Mouse (Mus musculus) mature B cell (primary cell): ENCODE results near the gene Psmd11.
"Not testable (repeated sequence)": the region's sequence is repeated elsewhere in the genome, so short reads cannot be mapped to it uniquely, and the experiment has no call there.

ENCODE experiments used
- in situ Hi-C: fragments of 300-500 bp; cut with MboI; formaldehyde crosslinking; loops from 2 replicates; pipeline ENCODE4 v1.14.3; 2019

Gene Psmd11

DNA sequence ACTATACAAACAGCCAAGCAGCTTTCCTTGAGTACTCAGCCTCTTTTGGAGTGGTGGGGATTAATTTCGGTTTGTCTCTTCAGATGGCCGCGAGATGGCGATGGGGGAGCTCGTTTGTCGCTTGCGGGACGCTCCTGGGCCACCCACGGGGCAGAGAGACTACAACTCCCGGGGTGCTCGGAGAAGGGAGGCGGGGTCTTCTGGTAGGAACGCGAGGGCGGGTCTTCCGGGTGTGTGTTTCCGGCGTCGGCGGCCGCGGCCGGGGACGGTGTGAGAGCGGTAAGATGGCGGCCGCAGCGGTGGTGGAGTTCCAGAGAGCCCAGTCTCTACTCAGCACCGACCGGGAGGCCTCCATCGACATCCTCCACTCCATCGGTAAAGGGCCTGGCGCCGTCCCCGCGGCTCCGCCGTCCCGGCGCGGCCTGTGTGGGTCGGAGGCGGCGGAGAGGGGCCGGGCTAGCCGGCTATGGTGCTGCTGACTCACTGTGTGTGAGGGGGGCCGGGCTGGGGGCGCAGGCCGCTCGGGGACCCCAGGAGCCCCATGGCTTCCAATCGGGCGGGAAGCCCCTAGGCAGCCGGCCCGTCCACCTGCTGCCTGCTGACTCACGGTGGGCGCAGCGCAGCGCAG is at the start of gene Psmd11:
Psmd11 (plus strand) TSS at position 235 of the 628 bp plus-strand sequence.
- in situ Hi-C loops: loop anchor here (25.0 kb wide), 1 partner anchor 359 kb away; the partner anchor contains the start of gene Myo1d

DNA sequence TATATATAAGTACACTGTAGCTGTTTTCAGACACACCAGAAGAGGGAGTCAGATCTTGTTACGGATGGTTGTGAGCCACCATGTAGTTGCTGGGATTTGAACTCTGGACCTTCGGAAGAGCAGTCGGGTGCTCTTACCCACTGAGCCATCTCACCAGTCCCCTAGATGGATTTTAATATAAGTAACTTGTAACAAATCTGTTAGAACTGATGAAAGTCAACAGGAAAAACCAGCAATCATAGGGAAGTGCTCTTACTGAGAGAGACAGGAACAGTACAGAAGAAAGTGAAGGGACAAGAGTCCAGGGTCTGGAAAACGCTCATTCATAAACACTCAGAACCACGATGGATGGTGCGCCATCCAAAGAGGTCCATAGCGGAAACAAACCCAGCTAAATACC is 49.2 kb upstream of the Psmd11 start:
- in situ Hi-C loops: not testable (repeated sequence)

DNA sequence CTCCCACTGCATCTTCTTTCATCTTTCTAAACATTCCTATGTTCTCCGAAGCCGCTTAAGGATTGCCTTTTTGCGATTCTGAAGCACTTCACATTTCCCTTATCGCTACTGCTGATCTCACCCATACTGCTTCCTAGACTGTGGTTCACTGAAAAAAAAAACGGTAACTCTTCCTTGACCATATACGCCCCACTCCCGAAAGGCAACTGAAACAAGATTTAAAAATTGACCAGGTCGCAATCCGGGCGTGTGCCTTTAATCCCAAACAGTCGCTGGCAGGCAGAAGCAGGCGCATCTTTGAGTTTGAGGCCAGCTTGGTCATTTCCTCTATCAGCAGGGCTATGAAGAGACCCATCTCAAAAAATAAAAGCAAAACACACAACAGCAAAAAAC is 45.8 kb upstream of the Psmd11 start:
- in situ Hi-C loops: no loop called here

DNA sequence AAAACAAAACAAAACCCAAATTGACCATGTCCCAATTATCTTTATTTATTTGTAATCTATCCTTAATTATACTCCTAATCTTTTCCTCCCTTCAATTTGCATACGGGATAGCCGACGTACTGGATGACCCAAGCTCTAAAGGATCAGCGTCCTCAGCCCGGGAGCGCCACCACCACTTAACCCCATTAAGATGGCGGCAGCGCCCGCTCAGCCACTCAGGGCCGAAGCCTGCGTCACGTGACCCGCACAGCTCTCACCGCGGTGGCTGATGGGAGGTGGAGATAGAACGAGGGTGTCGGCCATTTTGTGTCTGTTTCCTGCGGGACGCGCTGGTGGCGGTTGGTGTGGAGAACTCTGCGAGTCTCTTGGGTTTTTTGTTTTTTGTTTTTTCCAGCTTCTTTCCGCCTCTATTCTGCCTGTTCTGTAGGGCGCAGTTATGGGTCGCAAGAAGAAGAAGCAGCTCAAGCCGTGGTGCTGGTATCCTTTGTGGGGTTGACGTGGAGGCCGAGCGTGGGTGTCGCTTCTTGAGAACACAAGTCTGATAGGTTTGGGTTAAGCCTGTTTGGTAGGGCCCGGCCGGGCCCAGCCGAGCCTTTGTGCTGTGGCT is 45.3 kb upstream of the Psmd11 start, which contains the start of gene Zfp207:
Zfp207 (plus strand) TSS at position 261 of the 607 bp plus-strand sequence.
- in situ Hi-C loops: no loop called here

DNA sequence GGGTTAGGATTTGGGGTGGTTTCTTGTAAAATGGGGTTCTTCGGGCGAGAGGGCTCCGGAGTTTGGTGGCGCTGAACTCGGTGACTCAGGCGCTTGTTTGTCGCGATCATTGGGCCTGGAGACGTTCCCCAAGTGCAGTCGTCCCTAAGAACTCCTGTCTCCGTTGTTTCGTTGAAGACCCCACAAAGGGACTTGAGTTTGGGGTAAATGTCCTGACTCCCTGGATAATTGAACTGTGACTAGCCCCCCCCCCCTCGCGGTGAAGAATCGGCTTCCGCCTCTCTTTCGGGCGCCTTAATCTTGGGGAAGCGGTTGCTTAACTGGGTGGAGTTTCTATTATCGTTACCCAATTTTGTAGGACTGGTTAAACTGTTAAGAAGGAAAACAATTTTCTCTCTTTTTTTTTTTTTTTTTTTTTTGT is 44.8 kb upstream of the Psmd11 start:
- in situ Hi-C loops: no loop called here

DNA sequence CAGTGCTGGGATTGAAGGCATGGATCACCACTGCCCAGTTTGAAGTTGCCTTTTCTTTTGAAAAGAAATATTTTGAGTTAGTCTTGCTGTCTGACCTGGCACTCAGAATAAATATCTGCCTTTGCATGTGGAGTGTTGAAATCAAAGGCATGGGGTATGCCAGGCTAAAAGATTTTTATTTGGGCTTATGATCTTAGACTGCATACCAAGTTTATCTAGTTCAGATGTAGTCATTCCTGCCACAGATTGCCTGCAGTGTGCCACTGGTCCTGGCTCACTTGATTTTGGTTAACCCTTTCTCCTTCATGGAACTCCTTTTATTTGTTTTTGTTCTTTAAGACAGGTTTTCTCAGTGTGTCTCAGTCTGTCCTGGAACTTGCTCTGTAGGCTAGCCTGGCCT is 44.0 kb upstream of the Psmd11 start:
- in situ Hi-C loops: no loop called here

DNA sequence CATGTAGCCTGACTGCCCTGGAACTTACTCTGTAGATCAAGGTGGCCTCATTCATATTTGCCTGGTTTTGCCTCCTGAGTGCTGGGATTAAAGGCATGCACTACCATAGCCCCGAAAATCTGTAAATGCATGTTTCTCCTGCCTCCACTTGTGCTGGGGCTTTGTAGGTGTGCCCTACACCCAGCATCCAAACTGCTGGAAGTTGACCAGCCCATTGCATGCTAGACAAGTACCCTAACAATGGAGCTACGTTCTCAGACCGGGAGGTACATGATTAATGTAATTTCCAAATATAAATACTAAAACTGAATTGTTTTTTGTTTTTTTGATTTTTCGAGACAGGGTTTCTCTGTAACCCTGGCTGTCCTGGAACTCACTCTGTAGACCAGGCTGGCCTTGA is 43.4 kb upstream of the Psmd11 start:
- in situ Hi-C loops: no loop called here

DNA sequence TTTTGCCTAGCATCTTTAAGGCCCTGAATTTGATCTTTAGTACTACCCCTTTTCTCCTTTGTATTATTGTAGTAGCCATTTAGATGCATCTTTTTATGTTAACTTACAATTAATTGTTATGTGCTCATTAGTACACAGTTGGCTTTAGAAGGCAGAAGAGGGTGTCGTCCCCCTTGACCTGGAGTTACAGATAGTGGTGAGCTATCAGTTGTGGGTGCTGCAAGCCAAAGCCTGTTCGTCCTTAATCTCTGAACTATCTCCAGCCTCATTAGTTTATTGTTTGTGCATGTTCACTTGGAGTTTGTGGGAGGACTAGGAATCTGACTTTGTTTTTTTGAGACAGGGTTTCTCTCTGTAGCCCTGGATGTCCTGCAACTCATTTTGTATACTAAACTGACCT is 41.6 kb upstream of the Psmd11 start:
- in situ Hi-C loops: no loop called here

DNA sequence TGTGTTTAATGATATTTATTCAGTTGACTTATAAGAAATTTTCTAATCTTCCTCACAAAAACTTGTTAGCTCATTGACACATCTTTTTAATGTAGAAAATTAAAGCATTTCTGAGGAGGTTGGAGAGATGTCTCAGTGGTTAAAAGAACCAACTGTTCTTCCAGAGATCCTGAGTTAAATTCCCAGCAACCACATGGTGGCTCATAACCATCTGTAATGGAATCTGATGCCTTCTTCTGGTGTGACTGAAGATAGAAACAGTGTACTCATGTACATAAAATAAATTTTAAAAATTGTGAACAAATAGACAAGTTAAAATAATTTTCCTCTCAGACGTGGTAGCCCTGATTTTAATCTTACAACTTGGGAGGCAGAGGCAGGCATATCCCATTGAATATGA is 38.5 kb upstream of the Psmd11 start:
- in situ Hi-C loops: no loop called here

DNA sequence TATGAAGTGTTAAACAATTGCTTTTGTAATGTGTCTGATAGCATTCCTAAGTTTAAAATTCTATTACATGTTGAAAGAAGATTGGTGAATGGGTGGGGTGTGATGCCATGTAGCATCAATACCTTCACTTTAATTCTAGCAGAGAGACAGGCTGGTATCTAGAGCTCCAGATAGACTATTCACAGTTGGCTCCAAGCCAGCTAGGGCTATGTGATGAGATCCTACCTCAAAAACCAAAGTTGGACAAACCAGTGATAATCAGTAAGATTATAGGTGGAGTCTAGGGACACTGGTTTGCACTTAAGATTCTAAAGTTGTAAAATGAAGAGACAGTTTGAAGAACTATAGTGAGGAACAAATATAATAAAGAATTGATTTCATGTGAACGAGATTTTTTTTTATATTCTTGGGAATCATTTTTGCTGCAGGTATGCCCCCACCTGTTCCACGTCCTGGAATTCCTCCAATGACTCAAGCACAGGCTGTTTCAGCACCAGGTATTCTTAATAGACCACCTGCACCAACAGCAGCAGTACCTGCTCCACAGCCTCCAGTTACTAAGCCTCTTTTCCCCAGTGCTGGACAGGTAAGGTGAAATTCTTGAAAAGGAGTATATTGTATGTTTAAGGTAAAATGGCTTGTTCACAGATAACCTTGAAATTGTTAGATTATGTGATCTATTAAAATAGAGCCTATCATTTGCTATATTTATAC is 36.9 kb upstream of the Psmd11 start:
- in situ Hi-C loops: no loop called here

DNA sequence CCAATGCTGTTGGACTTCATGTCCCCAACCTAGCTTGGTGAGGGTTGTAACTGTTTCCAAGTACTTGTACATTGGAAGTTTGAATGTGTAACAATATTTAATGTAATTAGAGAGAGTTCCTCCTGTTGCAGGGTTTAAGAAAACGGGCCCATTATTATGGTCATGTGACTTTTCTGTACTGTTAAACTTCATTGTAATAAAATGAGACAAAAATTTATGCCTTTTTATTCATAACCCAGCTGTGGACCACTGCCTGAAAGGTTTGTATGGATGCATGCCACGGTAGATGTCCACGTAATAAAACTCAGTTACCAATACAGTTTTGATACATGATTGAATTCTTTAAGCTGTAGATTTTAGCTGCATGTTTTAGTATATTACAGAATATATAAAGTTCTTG is 32.5 kb upstream of the Psmd11 start:
- in situ Hi-C loops: no loop called here

DNA sequence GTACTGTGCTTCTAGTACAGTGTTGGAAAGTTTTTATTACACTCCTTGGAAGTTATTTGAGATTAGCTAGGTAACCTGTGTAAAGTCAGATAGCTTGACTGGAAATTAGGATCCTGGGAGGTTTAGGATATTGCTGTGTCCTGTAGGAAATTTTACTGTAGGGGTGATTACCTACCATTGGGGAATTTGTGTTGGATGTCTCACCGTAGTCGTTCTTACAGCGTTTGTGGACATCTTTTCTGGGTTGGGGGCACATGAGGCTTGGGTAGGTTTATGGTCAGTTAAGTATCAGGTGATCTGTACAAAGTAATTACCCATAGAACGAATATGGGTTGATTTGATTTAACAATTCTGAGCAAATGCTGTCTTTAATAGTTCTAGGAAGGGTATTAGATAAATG is 31.8 kb upstream of the Psmd11 start:
- in situ Hi-C loops: no loop called here

DNA sequence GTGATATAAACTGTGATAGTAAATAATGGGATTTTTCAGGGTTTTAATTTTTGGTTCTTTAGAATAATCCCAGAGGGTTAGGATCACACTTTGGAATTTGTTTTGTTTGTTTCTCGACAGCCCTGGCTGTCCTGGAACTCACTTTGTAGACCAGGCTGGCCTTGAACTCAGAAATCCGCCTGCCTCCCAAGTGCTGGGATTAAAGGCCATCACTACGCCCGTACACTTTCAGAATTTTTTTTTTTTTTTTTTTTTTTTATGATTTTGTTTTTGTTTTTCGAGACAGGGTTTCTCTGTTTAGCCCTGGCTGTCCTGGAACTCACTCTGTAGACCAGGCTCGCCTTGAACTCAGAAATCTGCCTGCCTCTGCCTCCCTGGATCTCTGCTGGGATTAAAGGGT is 20.5 kb upstream of the Psmd11 start:
- in situ Hi-C loops: not testable (repeated sequence)

DNA sequence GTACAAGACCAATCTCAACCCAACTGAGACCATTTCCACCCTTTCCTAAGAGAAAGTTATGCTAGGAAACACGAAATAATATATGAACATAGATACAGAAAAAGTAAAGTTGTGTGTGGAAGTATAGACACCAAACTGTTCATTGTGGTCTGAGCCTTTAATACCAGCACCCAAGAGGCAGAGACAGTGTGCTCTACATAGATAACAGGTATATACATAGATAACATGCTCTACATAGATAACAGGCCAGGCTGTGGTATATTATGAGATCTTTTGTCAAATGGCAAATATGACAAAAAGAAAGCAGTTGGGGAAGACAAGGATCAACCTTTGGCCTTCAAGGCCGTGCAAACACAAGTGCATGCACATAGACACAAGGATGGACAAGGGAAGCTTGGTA is 18.0 kb upstream of the Psmd11 start:
- in situ Hi-C loops: no loop called here

DNA sequence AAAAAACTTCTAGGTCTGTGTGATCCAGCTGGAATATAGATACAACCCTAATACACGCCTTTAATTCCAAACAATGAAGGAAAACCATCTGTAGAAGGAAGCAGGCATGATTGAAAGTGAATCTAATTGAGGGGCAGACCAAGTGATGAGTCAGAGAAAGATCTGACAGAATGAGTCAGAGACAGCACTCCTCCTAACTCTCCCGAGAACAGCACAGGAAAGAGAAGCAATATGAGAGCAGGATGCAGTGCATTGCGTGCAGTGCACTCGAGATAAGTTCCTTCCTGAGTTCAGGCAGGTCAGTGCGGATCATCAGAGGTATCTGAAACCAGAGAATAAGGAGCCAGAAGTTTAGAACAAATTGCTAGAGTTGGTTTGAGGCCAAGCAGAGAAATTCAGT is 11.3 kb upstream of the Psmd11 start:
- in situ Hi-C loops: no loop called here

DNA sequence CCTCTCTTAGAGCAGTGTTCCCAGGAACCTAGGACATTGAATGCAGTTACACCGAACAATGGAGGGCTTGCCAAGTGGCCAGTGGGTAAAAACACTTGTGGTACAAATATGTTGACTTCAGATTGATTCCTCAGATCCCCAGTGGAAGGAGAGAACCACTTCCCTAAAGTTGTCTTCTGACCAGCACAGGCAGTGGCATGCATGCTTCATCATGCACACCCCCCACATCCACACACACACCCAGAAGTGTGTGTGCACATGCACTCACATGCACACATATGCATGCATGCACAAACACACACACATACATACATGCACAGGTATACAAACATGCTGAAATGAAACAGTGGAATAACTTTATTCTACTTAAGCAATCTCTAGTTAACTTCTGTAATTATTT is 8.7 kb upstream of the Psmd11 start:
- in situ Hi-C loops: no loop called here

DNA sequence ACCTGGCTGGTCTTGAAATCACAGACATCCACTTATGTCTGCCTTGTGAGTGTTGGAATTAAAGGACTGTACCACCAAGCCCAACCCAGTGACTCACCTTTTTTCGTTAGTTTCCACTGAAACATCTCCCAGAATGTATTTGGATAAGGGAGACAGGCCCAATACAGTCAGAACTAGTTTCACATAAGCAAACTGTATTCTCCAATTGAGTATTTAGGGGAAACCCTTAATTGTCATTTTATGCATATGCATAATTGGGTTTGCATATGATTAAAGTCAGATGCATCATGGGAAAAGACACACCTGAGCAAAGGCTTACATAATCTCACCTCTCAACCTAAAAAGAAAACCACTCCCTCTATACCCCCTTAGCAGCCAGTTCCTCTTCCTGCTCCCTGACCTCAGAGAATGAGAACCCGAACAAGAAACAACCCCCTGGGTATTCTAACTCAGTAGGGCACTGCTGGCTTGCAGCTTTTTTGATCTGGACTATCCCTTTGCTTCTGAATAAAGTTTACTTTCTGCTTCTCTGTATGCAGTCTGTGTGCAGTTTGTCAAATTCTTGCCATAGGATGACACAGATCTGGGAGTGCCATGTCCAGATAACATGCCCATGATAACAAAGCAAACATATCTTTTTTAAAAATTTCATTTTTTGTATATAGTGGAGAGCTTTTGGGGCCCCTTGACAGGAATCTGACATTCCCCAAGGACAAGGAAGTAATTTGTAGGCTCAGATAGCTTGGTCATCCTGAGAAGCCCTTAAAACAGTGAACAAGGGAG is 8.0 kb upstream of the Psmd11 start:
- in situ Hi-C loops: no loop called here

DNA sequence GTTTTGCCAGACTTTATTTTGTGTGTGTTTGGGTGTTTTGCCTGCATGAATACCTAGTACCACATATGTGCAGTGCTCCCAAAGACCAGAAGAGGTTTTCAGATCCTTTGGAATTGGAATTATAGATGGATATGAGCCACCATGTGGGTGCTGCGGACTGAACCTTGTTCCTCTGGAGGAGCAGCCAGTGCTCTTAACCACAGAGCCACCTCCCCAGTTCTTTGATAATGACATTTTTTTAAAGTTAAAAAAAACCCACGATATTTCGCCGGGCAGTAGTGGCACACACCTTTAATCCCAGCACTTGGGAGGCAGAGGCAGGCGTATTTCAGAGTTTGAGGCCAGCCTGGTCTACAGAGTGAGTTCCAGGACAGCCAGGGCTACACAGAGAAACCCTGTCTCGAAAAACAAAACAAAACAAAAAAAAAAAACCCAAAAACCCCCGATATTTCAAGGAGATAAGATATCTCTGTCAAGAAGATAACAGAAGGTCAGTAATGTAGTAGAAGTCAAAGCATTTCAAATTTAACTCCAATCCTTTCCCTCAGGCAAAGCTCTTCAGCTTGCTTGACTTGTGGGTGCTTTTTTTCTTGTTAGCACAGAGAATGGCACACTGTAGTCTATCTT is 6.9 kb upstream of the Psmd11 start:
- in situ Hi-C loops: no loop called here

DNA sequence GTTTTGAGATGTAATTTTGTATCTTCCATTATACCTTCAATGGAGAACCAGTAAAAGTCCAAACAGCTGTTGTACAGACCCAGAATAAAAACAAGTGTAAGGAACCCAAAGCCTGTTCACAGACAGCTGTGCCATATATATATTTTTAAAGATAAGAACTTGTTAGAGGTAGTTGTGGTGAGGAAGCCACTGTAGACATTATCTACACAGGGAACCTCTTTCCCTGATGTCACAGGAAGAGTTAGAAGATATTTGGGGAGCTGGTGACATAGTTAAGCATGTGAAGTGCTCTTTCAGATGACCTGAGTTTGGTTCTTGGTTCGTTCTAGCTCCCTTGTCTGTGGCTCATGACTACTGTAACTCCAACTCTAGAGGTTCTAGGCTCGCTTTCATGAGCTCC is 3.7 kb upstream of the Psmd11 start:
- in situ Hi-C loops: loop anchor here (25.0 kb wide), 1 partner anchor 363 kb away; the partner anchor contains the start of gene Myo1d

DNA sequence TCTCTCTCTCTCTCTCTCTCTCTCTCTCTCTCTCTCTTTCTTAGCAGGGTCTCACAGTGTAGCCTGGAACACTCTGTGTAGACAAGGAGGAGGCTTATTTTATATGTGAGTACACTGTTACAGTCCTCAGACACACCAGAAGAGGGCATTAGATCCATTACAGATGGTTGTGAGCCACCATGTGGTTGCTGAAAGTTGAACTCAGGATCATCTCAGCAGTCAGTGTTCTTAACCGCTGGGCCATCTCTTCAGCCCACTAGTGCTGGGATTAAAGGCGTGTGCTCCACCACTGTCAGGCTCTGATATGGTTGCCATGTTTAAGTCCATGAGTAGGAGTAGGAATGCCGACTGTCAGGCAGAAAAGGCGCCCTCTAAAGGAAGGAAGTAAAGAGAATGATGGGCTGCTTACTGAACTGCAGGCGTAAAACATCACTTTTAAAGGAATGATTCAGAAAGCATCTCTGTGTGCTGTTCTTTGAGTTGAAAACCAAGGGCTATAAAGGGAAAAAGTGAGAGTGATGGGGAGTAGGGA is 3.1 kb upstream of the Psmd11 start:
- in situ Hi-C loops: loop anchor here (25.0 kb wide), 1 partner anchor 362 kb away; the partner anchor contains the start of gene Myo1d

DNA sequence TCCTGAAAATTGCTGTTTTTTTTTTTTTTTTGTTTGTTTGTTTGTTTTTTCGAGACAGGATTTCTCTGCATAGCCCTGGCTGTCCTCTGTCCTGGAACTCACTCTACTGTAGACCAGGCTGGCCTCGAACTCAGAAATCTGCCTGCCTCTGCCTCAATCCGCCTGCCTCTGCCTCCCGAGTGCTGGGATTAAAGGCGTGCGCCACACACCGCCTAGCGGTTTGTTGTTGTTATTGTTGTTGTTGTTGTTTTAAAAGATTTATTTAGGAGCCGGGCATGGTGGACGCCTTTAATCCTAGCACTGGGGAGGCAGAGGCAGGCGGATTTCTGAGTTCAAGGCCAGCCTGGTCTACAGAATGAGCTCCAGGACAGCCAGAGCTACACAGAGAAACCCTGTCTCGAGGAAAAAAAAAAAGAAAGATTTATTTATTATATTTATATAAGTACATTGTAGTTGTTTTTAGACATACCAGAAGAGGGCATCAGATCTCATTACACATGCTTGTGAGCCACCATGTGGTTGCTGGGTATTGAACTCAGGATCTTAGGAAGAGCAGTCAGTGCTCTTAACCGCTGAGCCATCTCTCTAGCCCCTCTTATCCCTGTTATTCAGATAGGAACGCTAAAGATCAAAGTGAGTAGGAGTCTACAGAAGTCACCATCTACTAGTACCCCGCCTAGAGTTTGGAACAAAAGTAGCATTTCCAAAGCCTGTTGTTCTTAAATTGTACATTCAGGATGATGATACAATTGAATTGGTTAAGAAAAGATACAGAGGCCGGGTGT is 2.2 kb upstream of the Psmd11 start:
- in situ Hi-C loops: loop anchor here (25.0 kb wide), 1 partner anchor 361 kb away; the partner anchor contains the start of gene Myo1d
